Mouse (Mus musculus): ENCODE measurements around the gene C1qbp. TPM values are rescaled to one million over a fixed set of nuclear protein-coding genes. Genes with fewer than 3 reads are reported as not detected.
A peak's percentile ranks its signal among the peaks of the same experiment; 100 is the strongest.

Gene C1qbp
- polyA plus RNA-seq, 1 experiment, result 71.3 TPM

DNA sequence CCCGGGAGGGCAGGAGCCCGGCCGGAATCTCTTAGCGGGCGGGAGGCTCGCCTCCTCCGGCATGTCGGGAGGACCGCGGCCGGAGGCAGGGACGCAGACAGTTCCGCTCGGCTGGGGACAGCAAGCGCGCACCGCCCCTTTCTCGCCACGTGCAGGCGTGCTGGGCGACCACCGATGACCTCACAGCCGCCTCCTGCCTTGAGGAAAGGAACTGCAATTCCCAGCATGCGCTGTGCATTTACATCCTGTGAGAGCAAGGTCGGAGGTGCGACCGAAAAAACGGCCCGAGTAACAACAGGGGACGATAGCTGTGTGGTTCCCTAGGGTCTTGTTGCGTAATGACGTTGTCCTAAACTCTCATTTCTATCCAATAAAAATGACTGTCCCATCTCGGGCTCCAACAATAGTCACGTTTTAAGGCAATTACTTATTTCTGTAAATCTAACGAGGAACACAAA, 21.5 kb upstream of the C1qbp start, which contains the start of gene Dhx33:
Gene Dhx33, minus strand, starts transcription at position 122 of the 458 bp plus-strand sequence.
- H3K4me1 ChIP-seq (ENCODE audit: control insufficient read depth, insufficient read depth, insufficient read length), result no peaks in the 10 kb centered on the region; the same call in none of the 2 replicates
- peak within 1 kb of the TSS; percentile 81 for H3K4me3 ChIP-seq (ENCODE audit: extremely low read depth, insufficient read depth, insufficient read length)
- peaks cover 11% of the 10 kb centered on the region for H3K36me3 ChIP-seq (ENCODE audit: control insufficient read depth, insufficient read depth, low read length)
- WGBS, result under 1% methylated on average over 35 of the region's 35 CpGs
- TF ChIP-seq POLR2A (IDR thresholded peaks at IDR 0.05; ENCODE audit: low read depth, low read length) (no peak; the same call in 1 of the 2 replicates), CTCF (IDR thresholded peaks at IDR 0.05; ENCODE audit: extremely low read depth, insufficient read depth, insufficient read length, insufficient replicate concordance) (no peak)
- peak; percentile 95 to 98 for DNase-seq (ENCODE audit: low read depth in 1 of 2, low spot score in 2 of 2)
- H3K27ac ChIP-seq (ENCODE audit: insufficient read depth, low read length), result peak within 1 kb of the TSS; percentile 37
- no peaks in the 10 kb centered on the region for H3K27me3 ChIP-seq (ENCODE audit: control insufficient read depth, insufficient read depth, low read length)

DNA sequence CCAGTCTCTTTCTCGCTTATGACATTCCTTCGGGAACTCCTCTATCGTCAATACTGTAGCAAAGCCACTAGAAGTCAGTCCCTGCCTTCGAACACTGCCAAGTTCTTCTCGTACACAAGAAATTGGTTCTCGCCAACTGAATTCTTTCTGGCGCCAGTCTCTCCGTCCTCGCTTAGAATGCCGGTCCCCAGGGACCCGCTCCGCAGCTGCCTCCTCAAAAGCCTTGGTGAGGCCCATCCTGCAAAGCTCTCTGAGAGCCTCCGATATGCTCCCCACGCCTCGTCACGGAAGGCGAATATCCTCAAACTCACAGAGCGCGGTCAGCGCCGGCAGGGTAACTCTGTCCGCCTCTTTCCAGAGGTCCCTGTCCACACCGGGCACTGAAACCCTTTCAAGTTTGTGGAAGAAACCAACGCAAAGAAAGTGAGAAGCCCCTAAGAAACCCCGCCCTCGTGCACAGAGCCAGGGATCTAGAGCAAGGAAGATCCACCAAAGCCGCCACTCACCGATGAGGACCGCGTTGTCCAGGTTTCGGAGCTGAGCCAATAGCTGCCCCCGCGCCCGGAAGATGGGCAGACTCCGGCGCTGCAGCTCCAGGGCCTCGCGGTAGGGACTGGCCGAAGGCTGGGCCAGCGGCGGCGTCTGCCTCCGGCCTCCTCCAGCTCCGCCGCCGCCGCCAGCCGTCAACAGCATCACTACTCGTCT, 20.9 kb upstream of the C1qbp start:
- TF ChIP-seq CTCF (IDR thresholded peaks at IDR 0.05; ENCODE audit: extremely low read depth, insufficient read depth, insufficient read length, insufficient replicate concordance) (no peak), POLR2A (IDR thresholded peaks at IDR 0.05; ENCODE audit: low read depth, low read length) (no peak)
- H3K4me3 ChIP-seq (ENCODE audit: extremely low read depth, insufficient read depth, insufficient read length), result peak overlapping the region; percentile 81
- under 1% methylated on average over 49 of the region's 49 CpGs for WGBS
- no peak for DNase-seq (ENCODE audit: low read depth in 1 of 2, low spot score in 2 of 2)
- H3K4me1 ChIP-seq (ENCODE audit: control insufficient read depth, insufficient read depth, insufficient read length), result no peaks in the 10 kb centered on the region; the same call in none of the 2 replicates
- H3K27me3 ChIP-seq (ENCODE audit: control insufficient read depth, insufficient read depth, low read length), result no peaks in the 10 kb centered on the region
- peak overlapping the region; percentile 37 for H3K27ac ChIP-seq (ENCODE audit: insufficient read depth, low read length)
- peaks cover 11% of the 10 kb centered on the region for H3K36me3 ChIP-seq (ENCODE audit: control insufficient read depth, insufficient read depth, low read length)

DNA sequence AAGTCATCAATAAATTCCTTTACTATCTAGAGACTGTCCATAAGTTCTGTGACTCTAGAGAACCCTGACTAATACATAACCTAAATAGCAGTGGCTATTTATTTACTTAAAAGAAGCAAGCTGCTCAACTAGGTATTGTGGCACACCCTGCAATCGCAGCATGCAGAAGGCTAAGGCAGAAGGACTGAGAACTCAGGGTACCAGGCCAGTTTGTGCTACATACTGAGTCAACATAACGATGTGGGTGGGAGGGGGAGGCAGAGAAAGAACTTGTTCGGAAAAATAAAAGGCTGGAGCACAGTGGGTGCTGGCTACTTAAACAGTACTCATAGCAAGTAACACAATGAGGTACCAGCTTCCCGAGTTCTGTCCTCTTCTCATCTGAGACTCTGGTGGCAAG, 18.3 kb upstream of the C1qbp start:
- TF ChIP-seq POLR2A (IDR thresholded peaks at IDR 0.05; ENCODE audit: low read depth, low read length) (no peak), CTCF (IDR thresholded peaks at IDR 0.05; ENCODE audit: extremely low read depth, insufficient read depth, insufficient read length, insufficient replicate concordance) (no peak)
- no peak overlapping the region for H3K27ac ChIP-seq (ENCODE audit: insufficient read depth, low read length)
- H3K27me3 ChIP-seq (ENCODE audit: control insufficient read depth, insufficient read depth, low read length), result no peaks in the 10 kb centered on the region
- DNase-seq (ENCODE audit: low read depth in 1 of 2, low spot score in 2 of 2), result no peak
- peaks cover 14% of the 10 kb centered on the region for H3K36me3 ChIP-seq (ENCODE audit: control insufficient read depth, insufficient read depth, low read length)
- no peak overlapping the region for H3K4me3 ChIP-seq (ENCODE audit: extremely low read depth, insufficient read depth, insufficient read length)
- 90% methylated on average over 4 of the region's 4 CpGs for WGBS
- no peaks in the 10 kb centered on the region; the same call in none of the 2 replicates for H3K4me1 ChIP-seq (ENCODE audit: control insufficient read depth, insufficient read depth, insufficient read length)

DNA sequence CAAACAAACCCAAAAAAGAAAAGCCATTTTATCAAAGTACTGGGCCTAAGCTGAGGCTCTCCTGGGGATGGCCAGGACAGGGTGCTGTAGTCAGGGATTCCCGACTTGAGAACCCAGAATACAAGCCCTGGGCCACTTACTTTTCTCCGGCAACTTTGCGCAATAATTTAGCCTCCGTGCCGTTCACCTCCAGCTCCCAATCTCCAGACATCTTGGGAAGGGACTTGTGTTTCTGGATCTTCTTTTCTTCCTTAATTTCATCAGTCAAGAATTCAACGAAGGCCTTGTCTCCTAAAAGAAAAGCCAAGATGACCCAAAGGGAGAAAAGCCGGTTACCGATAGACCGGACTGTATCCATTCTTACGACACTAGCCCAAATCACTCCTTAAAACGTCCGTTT, 796 bp downstream of the C1qbp start:
- Histone ChIP-seq H3K36me3 (ENCODE audit: control insufficient read depth, insufficient read depth, low read length) (peaks cover 30% of the 10 kb centered on the region), H3K4me1 (ENCODE audit: control insufficient read depth, insufficient read depth, insufficient read length) (peaks cover 4% of the 10 kb centered on the region), H3K27ac (ENCODE audit: insufficient read depth, low read length) (no peak overlapping the region), H3K4me3 (ENCODE audit: extremely low read depth, insufficient read depth, insufficient read length) (peak overlapping the region; percentile 90), H3K27me3 (ENCODE audit: control insufficient read depth, insufficient read depth, low read length) (no peaks in the 10 kb centered on the region)
- 5% methylated on average over 12 of the region's 12 CpGs for WGBS
- no peak for TF ChIP-seq CTCF (IDR thresholded peaks at IDR 0.05; ENCODE audit: extremely low read depth, insufficient read depth, insufficient read length, insufficient replicate concordance)
- no peak for TF ChIP-seq POLR2A (IDR thresholded peaks at IDR 0.05; ENCODE audit: low read depth, low read length)
- DNase-seq (ENCODE audit: low read depth in 1 of 2, low spot score in 2 of 2), result no peak

DNA sequence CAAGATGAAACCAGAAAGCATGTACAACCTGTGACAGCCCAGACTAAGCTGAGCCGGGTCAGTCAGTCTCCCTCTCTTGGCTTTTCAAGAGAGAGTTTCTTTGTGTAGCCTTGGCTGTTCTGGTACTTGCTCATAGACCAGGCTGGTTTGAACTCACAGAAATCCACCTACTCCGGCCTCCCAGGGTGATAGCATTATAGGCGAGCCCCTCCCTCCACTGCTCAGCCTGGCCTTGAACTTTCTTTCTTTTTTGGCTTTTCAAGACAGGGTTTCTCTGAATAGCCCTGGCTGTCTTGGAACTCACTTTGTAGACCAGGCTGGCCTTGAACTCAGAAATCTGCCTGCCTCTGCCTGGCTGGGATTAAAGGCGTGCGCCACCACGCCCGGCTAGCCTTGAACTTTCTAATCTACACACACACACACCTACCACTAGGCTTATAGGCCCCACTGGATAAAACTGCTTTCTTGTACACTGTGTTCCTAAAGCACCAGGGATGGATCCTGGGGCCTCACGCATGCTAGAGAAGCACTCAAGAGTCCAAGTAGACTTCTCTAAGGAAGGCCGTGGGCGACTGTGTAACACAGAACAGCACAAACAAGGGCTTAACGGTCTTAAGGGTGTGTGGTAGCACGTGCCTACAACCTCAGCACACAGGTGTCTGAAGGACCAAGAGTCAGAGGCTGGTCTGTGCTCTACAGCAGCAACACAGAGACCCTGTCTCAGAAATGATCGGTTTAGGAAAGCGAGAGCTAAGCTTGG, 1.9 kb downstream of the C1qbp start:
- 89% methylated on average over 14 of the region's 14 CpGs for WGBS
- no peak for TF ChIP-seq CTCF (IDR thresholded peaks at IDR 0.05; ENCODE audit: extremely low read depth, insufficient read depth, insufficient read length, insufficient replicate concordance)
- no peak for TF ChIP-seq POLR2A (IDR thresholded peaks at IDR 0.05; ENCODE audit: low read depth, low read length)
- Histone ChIP-seq H3K27me3 (ENCODE audit: control insufficient read depth, insufficient read depth, low read length) (no peaks in the 10 kb centered on the region), H3K27ac (ENCODE audit: insufficient read depth, low read length) (no peak overlapping the region), H3K36me3 (ENCODE audit: control insufficient read depth, insufficient read depth, low read length) (peaks cover 30% of the 10 kb centered on the region), H3K4me3 (ENCODE audit: extremely low read depth, insufficient read depth, insufficient read length) (no peak overlapping the region), H3K4me1 (ENCODE audit: control insufficient read depth, insufficient read depth, insufficient read length) (peaks cover 4% of the 10 kb centered on the region)
- DNase-seq (ENCODE audit: low read depth in 1 of 2, low spot score in 2 of 2), result no peak

DNA sequence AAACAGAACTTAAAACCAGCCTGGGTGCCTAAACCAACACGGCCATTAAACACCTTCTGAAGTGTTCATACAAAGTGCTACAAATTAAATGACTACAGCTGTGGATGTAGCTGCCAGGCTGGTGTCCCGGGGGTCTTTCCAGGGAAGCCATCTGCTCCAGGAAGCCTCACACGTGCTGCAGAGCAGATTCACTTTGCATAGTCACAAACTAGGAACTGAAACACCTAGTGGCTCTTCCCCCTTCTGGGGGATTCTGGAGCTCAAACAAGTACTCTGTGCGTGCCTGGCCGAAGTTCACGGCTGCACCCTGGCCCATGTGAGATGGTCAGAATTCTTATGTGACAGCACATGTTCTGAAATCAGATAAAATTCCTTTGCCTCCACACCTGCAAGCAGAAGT, 2.6 kb downstream of the C1qbp start:
- TF ChIP-seq POLR2A (IDR thresholded peaks at IDR 0.05; ENCODE audit: low read depth, low read length) (no peak), CTCF (IDR thresholded peaks at IDR 0.05; ENCODE audit: extremely low read depth, insufficient read depth, insufficient read length, insufficient replicate concordance) (no peak)
- Histone ChIP-seq H3K4me1 (ENCODE audit: control insufficient read depth, insufficient read depth, insufficient read length) (peaks cover 4% of the 10 kb centered on the region), H3K27me3 (ENCODE audit: control insufficient read depth, insufficient read depth, low read length) (no peaks in the 10 kb centered on the region), H3K4me3 (ENCODE audit: extremely low read depth, insufficient read depth, insufficient read length) (no peak overlapping the region), H3K27ac (ENCODE audit: insufficient read depth, low read length) (no peak overlapping the region), H3K36me3 (ENCODE audit: control insufficient read depth, insufficient read depth, low read length) (peaks cover 29% of the 10 kb centered on the region)
- DNase-seq (ENCODE audit: low read depth in 1 of 2, low spot score in 2 of 2), result no peak
- 61% methylated on average over 6 of the region's 6 CpGs for WGBS
